Mouse (Mus musculus) c-Kit-positive CD71-positive TER-119-negative erythroid progenitor cells, embryonic 14.5 days (primary cell): ENCODE results near the gene Gprc6a.

Experiments used
- DNase-seq: peaks from one replicate; pipeline ENCODE4 v3.0.0-alpha.2; 2013; ENCODE audit warnings: low read depth

The Gprc6a gene

DNA sequence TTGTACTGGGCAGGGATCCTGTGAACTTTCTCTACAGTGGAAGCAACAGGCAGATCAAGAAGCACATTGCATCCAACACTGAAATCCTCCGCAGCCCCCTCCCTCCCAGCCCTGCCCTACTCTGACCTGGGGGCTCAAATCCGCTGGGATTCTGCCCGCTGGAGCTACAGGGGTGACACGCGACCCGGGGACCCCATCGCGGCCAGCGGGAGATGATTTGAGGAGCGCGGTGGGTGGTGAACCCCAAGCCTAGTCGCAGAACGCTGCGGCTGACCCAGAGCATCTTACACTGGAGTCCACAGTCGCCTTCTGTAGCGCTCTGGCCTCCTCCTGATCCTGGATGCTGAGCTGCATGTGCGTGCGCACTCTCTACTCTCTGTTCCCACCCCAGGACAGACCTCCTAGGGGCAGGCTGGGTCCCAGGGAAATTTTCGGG, 41.1 kb downstream of the Gprc6a start, which contains the start of gene Fam162b:
TSS of gene Fam162b (minus strand) at position 379 of the 436 bp plus-strand sequence.
- no peak for DNase-seq

DNA sequence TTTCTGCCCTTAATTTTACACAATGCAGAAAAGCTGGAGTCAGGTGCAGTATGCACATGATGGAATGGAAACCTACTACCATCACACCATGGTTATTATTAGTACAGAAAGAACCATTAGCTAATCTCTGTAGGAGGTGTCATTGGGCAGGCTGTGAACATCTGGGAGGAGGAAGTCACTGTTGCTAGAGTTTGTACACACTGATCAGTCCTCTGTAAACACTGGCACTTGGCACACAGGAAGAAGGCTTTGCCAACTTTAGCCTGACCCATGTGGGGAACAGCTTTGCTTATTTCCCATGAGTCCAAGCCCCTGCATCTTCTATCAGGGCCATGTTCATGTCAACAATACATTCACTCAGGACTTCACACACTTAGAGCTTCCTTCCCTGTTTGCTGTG, 46.3 kb downstream of the Gprc6a start:
- no peak for DNase-seq

DNA sequence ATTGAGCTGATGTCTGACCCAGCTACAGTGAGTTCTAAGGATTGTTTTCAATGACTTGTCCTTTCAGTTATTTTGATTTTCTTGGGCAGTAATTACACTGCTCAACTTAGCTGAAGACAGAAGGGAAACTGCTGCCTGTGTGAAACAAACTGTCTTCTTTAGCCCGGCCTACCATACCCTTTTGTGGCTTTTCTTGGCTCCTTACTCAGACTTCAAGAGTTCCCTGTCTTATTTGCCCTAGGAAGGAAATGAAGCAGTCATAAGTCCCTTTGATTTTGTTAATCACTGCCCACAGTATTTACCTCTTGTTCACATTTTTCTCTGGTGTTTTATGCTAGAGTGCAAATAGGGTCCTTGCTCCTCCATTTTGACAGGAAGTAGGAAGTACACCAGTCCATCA, 46.9 kb downstream of the Gprc6a start:
- DNase-seq: no peak

DNA sequence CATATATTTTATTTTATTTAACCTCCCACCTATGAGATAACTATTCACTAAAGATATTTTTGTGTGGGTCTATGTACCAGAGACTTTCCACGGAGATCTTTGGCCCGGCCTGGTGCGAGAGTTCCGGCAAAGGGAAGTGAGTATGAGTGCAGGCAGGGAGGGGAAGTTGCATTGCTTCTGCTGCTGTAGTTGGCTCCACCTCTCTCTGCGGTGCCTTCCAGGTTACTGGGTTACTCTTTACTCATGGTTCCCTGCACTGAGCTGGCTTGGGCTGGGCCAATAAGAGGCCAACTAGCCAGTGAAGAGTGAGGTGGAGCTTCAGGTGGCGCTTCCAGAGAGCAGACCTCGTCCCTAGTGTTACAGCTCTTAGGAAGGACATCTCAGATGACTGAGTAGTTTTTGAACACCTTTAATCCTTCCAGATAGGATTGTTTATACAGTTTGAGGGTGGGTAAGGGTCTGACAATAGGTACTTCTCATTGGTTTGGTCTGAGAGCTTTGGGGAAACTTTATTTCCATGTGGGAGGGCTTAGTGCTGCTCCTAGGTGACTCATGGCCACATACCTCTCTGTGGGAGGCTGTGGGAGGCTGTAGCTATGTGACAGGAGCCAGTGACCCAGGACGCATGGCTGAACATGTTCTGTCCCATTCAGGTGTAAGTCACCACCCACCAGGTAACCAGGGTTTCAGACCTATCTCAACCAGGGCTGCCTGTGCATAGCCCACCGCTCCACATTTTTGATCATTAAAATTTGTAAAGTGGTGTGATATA, 59.9 kb downstream of the Gprc6a start:
- no peak for DNase-seq
